Mouse (Mus musculus): Measurements from ENCODE around the gene Gm20838.
"Not testable (repeated sequence)": the region's sequence is repeated elsewhere in the genome, so short reads cannot be mapped to it uniquely, and the experiment has no call there.

The Gm20838 gene

DNA sequence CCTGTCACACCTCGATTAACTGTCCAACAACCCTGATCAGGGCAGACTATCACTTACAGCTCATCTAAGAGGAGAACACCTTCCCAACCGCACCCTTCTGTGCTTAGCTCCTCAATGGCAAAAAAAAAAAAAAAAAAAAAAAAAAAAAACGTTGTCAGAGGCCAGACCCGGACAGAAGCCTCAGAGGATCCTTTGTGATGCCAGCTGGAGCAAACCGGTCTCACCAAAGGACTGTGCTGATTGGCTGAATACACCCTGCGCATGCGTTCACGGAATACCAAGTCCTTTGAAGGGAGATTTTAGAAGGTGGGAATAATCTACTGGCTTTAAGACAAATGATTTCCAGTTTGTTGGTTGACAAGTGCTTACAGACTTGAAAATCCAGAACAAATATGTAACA is at the start of gene Gm20838:
TSS of gene Gm20838 (minus strand) at position 101 of the 400 bp plus-strand sequence.
- not testable (repeated sequence) for DNase-seq (ENCODE audit: low read depth, low spot score)

All from A20 (cell line).